Mouse (Mus musculus) megakaryocyte progenitor cell, adult 5-6 weeks (primary cell): ENCODE measurements around the gene Bmp2. TPM values are rescaled to one million over a fixed set of nuclear protein-coding genes. Genes with fewer than 3 reads are reported as not detected.
A peak's percentile ranks its signal among the peaks of the same experiment; 100 is the strongest.

Experiments
- ATAC-seq: replicated peaks from 2 replicates; pipeline ENCODE4 v1.8.0; 2016; ENCODE audit warnings: mild to moderate bottlenecking, moderate TSS enrichment, inconsistent platforms; ENCODE audit not compliant: poor library complexity
- total RNA-seq, 2 experiments: library from RNA; stranded (forward) in 1 of 2; stranded (reverse) in 1 of 2; fragments of 157-497, 149-512 nt in 1 of 2; fragments of 200-1000 nt in 1 of 2; gene quantifications; 2 replicates each; pipeline versions ENCODE4 v1.2.3 to v1.2.4; 2015 to 2017

Gene Bmp2
- total RNA-seq, 2 experiments from 2014 or later: not detected

- ATAC-seq: no peak
Measured at GRCm38 (mm10) chr2:133564248-133564886, 12.4 kb downstream of the Bmp2 start.

- ATAC-seq: no peak
Measured at GRCm38 (mm10) chr2:133565424-133565823, 13.5 kb downstream of the Bmp2 start.

GRCm38 (mm10) chr2:133565995-133566710, 14.2 kb downstream of the Bmp2 start:
- ATAC-seq: peak; percentile 39; the same call in 1 of the 2 replicates

- ATAC-seq: no peak
Measured at GRCm38 (mm10) chr2:133591562-133592255, 39.8 kb downstream of the Bmp2 start.
